Mouse (Mus musculus) testis, adult 2 months (tissue): Measurements from ENCODE around the gene Cwh43.

Experiments used
- CTCF ChIP-seq: fragments of 200-500 bp; IDR thresholded peaks from 2 replicates; pipeline ENCODE4 v1.5.1; 2012; ENCODE audit warnings: low read depth, mild to moderate bottlenecking, inconsistent platforms, low read length, moderate library complexity; ENCODE audit not compliant: control insufficient read depth, insufficient read depth, insufficient replicate concordance
- POLR2A ChIP-seq: fragments of 200-500 bp; IDR thresholded peaks from 2 replicates; pipeline ENCODE4 v1.6.1; 2012; ENCODE audit warnings: low read depth, mild to moderate bottlenecking, inconsistent platforms, low read length, moderate library complexity; ENCODE audit not compliant: control insufficient read depth

GRCm38 (mm10) chr5:73376041-73376440, 29.8 kb upstream of the Cwh43 start:
- TF ChIP-seq POLR2A, result no peak
- TF ChIP-seq CTCF, result no peak
